Mouse (Mus musculus): ENCODE results near the gene Rasgrp2.

The Rasgrp2 gene

DNA sequence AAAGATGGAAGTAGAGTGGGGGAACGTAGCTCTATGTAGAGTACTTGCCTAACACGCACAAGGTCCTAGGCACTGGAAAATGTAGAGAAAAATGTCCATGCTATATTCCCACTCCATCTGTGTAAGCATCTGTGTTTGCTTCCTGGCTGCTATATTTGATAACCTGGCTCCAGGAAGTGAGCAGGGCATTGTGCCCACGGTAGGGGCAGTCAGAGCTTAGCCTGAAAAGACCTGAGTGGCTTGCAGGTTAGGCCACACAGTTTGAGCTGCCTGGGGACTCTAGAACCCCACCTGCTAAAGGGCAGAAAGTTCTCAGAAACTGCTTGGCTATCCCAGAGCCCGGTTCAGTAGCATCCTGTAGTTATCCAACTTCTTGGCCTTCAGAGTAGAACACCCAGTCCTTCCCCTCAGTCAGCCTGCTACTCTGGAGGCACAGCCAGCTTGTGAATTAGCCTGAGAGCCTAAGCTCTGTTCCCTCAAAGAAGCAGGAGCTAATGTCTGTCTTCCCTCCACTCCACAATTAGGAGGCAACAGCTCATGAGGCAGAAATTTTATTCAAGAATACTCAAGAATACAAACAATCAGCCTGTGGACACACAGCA, 16.7 kb upstream of the Rasgrp2 start:
- DNase-seq (ENCODE audit: low read depth, low spot score), result no peak

DNA sequence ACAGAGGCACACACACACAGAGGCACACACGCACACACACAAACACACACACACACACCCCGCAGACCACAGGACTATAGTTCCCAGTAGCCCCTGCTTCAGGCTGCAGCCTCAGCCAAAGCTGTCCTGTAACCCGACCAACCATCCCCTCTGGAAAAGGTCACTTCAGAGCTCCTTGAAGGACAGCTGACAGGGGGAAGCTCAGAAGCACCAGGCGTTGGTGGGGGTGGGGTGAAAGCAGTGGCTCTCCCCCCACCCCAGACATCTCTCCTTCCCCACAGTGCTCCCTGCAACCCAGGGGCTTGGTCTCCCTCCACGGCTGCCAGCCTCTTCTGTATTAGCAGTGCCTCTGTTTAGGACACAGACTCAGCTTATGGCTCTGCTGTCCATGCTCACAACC, 15.7 kb upstream of the Rasgrp2 start:
- DNase-seq (ENCODE audit: low read depth, low spot score), result no peak

DNA sequence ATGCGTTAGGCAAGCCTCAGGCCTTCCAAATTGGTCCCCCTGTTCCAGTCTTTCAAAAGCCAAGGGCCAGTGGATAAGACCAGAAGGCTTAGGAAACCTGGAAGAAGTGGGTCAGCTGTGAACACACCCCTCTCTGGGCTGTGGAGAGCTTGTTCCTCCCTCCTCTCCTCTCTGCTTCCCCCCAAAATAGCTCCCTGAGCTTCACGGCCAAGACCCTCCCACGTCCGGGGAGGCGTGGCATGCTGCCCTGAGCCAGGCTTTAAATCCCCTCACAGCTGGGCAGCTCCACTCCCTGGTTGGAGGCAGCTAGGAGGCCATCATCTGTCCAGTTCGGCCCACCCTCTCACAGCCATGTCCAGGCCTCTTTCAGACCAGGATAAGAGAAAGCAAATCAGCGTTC, 15.0 kb upstream of the Rasgrp2 start, which contains the start of gene Pygm:
Gene Pygm (plus strand): TSS at position 272 of the 400 bp plus-strand sequence.
- no peak for DNase-seq (ENCODE audit: low read depth, low spot score)

DNA sequence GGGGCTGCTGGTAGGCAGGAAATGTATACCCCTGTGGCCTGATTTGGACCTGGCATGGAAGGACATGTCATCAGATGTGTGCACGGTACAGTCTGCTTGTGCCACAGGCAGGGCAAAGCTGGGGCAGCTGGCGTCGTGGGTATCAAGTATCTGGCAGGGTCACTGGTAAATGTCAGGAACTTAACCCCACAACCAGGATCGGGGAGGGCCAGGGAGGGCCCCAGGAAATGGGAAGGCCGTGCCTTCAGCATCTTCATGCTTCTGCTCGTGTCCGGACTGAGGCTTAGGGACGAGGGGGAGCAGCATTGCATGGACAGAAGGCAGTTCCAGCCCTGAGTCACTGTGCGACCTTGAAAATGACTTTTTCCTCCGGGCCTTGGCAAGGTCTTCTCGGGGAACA, 14.2 kb upstream of the Rasgrp2 start:
- no peak for DNase-seq (ENCODE audit: low read depth, low spot score)

DNA sequence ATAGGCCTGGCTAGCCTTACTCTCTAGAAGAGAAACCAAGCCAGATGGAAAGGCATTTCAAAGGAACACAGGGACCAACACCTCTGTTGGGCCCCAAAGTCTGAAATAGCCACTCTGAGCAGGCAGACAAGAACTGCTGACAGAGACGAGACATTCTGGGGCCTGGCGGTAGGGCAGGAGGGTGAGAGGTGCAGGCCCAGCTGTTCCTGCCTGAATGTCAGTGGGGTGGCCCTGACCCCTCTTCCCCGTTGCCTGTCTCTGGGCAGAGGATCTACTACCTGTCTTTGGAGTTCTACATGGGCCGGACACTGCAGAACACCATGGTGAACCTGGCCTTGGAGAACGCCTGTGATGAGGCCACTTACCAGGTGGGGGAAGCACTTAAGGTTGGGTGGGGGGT, 13.7 kb upstream of the Rasgrp2 start:
- no peak for DNase-seq (ENCODE audit: low read depth, low spot score)

DNA sequence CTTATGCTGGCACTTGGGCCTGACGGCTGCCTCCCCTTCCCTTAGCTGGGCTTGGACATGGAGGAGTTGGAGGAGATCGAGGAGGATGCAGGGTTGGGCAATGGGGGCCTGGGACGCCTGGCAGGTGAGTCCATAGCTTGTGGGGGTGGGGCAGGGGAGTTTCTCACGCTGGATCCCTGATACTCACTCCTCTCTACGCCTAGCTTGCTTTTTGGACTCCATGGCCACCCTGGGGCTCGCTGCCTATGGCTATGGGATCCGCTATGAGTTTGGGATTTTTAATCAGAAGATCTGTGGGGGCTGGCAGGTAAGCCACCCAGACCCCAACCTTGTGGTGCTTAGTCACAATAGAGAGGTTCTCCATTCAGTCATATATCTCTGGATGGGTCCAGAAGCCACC, 13.3 kb upstream of the Rasgrp2 start:
- no peak for DNase-seq (ENCODE audit: low read depth, low spot score)

DNA sequence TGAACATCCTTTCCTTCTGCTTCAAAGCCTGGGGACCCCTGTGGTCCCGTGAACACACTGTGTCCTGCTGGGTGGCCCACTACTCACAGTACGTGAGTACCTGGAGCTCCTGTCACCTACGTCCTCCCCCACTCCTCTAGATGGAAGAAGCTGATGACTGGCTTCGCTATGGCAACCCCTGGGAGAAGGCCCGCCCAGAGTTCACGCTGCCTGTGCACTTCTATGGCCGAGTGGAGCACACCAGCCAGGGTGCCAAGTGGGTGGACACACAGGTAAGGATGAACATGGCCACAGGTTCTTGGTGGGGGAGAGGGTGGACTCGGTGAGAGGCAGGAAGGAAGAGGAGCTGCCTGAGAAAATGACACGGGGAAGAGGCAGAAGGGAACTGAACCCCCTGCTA, 12.9 kb upstream of the Rasgrp2 start:
- no peak for DNase-seq (ENCODE audit: low read depth, low spot score)

DNA sequence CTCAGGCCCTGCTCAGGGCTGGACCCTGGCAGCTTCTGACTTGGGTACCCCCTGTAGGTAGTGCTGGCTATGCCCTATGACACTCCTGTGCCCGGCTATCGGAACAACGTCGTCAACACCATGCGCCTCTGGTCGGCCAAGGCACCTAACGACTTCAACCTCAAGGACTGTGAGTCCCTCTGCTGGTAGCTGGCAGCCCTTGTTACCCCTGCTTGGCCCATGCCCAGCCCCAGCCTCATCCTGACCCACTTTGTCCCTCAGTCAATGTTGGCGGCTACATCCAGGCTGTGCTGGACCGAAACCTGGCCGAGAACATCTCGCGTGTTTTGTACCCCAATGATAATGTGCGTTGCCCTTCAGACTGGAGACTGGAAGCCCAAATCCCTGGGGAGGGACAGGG, 11.1 kb upstream of the Rasgrp2 start:
- no peak for DNase-seq (ENCODE audit: low read depth, low spot score)

DNA sequence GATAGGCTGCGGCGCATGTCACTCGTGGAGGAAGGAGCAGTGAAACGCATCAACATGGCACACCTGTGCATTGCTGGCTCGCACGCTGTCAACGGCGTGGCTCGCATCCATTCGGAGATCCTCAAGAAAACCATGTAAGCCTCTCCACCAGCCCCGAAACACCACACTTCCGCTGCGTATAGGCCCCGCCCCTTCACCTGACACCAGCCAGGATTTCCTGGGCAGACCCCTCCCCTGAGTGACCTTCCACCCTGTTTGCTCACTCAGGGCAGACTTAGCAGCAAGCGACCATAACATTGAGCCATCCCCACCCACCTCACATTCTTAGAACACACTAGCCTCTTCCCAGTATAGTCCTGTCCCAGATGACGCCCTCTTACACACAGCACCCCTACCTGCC, 9.3 kb upstream of the Rasgrp2 start:
- DNase-seq (ENCODE audit: low read depth, low spot score), result no peak

DNA sequence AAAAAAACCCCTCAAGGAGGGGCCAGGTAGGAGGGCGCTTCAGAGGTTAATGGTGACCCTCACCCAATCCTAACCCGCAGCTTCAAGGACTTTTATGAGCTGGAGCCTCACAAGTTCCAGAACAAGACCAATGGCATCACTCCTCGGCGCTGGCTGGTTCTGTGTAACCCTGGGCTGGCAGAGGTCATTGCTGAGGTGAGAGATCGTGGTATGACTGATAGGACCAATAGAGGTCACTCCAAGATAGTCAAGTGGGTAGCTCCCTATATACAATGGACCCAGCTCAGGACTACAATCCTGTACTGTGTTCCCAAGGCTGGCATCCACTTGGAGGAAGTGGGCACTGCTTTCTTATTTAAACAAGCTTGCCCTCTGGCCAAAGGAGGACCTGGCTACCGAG, 8.9 kb upstream of the Rasgrp2 start:
- no peak for DNase-seq (ENCODE audit: low read depth, low spot score)

DNA sequence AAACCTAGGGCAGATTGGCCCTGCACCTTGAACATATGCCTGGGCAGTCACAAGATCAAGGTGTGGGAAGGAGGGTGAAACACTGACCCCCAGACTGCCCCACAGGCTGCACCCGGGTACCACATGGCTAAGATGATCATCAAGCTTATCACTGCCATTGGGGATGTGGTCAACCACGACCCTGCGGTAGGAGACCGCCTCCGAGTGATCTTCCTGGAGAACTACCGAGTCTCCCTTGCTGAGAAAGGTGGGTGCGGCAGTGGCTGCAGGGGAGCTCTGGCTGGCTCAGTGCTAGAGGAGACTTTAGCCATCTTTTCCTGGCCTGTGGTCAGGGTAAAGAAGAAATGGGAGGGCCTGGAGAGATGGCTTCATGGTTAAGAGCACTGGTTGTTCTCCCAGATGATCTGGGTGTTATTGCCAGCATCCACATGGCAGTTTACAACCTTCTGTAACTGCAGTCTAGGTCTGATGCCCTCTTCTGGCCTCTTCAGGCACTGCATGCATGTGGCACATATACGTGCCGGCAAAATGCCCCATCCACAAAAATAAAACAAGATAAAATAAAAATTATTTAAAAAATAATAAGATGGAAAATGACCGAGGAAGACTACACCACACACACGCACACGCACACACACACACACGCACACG, 6.3 kb upstream of the Rasgrp2 start:
- no peak for DNase-seq (ENCODE audit: low read depth, low spot score)

DNA sequence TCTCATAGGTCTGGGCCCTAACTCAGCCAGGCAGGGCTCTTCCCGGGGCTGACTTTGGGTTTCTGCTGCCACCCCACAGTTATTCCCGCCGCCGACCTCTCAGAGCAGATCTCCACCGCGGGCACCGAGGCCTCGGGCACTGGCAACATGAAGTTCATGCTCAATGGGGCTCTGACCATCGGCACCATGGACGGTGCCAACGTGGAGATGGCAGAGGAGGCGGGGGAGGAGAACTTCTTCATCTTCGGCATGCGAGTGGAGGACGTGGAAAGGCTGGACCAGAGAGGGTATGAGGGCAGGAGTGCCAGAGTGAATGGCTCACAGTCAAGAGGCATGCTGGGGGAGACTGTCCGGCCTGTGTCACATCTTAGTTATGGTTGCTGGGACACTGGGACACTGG, 5.5 kb upstream of the Rasgrp2 start:
- DNase-seq (ENCODE audit: low read depth, low spot score), result no peak

DNA sequence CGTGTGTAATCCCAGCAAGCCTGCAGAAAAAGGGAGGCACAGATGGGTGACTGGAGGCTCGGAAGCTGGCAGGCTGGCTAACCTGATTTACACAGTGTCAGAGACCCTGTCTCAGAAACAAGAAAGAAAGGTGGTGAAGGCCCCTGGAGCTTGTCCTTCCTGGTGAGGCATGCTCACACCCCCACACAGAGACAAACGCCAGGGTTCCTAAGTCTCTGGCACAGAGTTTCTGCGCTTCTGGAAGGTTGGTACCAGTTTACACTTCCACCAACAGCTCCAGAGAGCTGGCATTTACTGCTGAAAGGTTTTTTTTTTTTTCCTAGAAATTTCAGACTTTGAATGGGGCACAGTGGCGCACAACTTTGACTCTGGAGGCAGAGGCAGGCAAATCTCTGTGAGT, 2.9 kb upstream of the Rasgrp2 start:
- no peak for DNase-seq (ENCODE audit: low read depth, low spot score)

DNA sequence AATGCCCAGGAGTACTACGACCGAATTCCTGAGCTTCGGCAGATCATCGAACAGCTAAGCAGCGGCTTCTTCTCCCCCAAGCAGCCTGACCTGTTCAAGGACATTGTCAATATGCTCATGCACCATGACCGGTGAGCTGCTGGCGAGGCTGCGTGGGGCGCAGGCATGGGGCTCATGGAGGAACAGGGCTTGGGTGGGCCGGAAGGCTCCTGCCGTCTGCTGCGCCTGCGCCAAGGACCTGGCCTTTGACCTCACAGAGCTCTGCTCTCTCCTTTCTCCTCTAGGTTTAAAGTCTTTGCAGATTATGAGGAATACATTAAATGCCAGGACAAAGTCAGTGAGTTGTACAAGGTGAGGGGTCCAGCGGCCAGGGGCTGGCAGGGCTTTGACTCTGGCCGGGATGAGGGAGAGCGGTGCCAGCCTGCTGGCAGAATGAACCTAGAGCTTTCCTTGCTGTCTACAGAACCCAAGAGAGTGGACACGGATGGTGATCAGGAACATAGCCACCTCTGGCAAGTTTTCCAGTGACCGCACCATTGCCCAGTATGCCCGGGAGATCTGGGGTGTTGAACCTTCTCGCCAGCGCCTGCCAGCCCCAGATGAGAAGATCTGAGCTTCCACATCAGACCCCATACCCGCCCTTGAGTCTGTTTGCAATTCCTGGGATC, 1.4 kb upstream of the Rasgrp2 start:
- no peak for DNase-seq (ENCODE audit: low read depth, low spot score)

DNA sequence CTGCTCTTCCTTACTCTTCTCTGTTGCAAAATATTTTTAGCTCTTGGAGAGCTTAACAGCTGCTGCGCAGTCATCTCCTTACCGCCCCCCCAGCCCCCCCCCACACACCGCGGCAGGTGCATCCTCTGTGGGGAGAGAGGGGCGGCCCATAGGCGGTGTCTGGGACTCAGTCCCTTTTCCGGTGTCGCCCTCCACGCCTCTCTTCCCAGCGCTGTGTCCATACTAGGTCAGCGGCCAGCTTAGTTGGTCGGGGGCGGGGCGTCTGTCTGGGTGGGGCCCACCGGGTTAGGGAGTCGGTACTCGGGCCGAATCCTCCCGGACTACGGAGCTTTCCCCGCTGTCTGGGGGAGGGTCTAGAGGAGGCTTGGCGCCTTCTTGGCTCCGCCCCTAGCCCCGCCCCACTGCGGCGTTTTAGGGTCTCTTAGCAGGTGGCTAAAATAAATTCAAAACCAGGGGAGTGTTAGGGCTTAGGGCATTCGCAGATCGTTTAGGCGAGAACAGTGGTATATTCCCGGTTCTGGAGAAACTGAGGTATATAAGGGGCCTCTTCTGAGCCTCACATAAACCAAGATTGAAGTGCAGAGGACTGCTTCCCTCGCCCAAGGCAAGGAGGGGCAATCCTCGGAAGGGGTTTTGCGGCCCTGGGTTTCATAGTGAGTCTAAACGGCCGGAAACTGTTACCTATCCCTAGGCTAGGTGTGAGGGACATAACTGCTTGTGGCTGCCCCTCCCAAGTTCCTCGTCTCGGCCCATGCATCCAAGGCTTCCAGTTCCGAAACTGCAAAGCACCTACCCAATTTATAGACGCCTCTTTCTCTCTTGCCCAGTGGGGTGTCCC, 474 bp upstream of the Rasgrp2 start:
- DNase-seq (ENCODE audit: low read depth, low spot score), result no peak

DNA sequence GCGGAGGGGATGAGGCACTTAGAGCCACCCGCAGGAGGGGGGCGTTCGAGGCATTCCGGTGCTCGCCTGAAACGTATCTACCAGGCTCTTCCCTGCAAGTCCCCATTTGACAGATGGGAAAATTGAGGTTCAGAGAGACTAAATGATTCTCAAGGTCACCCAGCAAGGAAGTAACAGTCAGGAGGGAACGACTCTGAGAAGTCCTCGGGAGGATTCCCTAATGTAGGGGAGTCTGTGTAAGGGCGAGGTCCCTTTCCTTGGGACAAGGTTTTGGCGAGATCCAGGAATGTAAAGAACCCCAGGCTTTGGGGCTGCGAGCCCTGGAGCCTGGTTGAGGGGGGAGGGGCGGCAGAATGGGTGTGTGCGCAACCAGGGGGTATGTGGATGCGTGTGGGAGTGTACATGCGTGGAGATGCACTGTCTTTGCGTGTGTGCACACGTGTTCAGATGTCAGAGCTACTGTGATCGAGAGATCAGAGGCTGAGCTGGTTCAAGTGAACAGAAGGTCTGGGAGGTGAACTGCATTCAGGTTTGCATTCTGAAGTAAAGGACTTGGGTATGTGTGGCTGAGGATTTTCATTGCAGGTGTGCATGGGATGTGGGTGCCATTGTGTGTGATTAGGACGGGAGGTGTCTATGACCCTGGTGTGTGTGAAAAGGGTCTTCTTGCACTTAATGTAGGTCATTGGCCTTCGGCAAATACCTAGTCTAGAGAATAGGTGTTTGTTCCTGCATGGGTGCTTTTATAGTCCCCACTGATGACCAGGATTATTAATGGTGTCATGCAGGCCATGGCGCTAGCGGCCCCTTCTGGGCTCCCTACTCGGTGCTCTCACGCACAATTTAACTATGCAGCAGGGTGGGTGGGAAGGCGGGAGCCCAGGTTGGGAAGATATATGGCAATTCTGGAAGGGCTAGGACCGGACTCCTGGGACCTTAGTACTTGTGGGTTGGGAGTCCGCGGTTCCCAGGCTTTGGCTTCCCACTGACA, 1.3 kb downstream of the Rasgrp2 start:
- no peak for DNase-seq (ENCODE audit: low read depth, low spot score)

DNA sequence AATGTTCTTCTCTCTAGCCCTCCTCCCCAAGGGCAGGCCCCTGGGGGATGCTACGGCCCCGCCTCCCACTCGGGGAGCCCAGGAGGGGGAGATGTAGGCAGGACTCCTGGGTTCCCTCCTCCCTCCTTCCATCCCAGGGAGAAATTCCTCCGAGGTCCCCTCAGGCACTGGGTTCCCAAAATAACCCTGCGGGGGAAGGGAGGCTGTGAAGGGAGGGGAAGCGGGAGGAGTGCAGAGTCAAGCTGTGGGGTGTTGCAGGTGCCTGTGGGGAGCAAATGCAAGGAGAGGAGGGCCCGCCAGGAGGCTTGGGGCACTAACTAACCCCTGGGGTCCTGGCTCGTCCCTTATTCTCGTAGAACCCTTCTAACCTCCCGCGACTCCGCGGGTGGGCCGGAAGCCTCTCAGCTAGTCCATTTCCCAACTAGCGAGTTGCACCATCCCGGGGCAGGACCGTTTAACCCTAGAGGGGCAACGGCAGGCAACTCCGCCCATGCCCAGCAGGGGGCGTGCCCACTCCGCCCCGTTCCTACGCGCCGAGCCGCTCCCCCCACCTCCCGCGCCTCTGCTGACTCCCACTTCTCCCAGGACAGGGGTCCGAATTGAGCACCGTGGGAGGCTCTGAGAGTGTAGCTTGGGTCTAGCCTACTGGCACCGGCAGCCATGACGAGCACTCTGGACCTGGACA, 2.1 kb downstream of the Rasgrp2 start:
- no peak for DNase-seq (ENCODE audit: low read depth, low spot score)

DNA sequence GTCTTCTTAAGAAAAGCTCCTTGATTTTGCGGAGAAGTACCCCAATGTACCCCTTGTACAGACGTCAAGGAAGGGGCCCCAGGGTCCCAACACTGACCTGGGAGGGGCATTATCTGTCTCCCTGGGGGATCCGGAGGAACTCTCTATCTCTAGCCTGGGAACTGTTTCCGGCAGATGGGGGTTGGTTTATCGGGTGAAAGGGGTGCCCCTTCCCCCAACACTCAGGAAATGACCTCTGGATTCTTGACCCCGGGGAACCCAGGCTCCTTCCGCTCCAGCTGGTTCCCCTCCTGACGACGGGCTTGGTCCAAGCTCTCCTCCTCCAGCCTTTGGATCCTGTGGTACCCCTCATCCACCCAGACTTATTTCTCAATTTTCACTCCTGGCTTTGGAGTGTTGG, 2.8 kb downstream of the Rasgrp2 start:
- no peak for DNase-seq (ENCODE audit: low read depth, low spot score)

DNA sequence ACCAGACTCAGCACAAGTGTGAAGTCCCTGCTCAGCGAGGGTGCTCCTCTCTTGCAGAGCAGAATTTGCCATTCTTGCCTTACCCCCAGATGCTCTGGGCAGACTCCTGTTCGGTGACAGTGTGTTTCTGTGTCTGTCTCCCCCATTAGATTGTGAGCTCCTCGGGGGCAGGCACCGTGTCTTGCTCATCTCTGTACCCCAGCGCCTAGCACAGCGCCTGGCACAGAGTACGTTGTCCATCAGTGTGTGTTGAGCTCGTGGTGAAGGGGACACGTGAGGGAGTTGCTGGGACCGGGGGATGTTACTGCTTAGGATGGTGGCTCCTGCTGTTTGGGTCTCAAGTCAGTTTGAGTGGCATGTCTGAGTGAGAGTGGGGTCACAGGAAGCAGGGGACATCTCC, 4.7 kb downstream of the Rasgrp2 start:
- DNase-seq (ENCODE audit: low read depth, low spot score), result no peak

DNA sequence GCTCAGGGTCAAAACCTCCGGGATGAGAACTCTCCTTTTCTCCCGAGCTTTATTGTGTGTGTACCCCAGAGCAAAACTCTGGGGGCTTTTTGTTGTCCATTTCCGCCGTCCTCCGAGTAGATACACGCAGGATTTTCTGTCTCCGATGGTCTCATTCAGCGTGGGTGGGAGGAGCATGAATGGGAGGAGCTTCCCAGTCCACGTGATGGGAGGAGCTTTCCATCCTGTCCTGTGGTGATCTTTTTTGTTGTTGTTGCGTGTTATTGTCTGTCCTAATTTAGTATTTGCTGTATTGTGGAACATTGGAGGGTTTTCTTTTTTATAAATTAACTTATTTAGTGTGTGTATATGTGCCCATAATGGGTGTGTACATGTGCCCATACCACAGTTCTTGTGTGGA, 6.3 kb downstream of the Rasgrp2 start:
- DNase-seq (ENCODE audit: low read depth, low spot score), result no peak

DNA sequence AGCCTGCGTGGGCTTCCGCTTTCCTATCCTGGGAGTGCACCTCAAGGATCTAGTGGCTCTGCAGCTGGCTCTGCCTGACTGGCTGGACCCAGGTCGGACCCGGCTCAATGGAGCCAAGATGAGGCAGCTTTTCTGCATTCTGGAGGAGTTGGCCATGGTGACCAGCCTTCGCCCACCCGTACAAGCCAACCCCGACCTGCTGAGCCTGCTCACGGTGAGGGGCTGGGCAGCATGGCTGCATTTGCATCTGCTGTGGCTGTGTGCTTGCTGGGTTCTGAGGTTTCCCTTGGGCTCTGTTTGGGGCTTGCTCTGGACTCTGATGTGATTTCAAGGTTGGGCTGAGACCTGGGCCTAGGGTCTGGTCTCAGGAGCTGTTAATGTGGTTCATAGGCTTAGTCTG, 8.0 kb downstream of the Rasgrp2 start:
- DNase-seq (ENCODE audit: low read depth, low spot score), result no peak
